Mouse (Mus musculus): ENCODE results near the gene Scgn. TPM values are rescaled to one million over a fixed set of nuclear protein-coding genes. Genes with fewer than 3 reads are reported as not detected.

Gene Scgn
- total RNA-seq, 2 experiments from 2014 or later: 1.0 TPM; not detected in 1

DNA sequence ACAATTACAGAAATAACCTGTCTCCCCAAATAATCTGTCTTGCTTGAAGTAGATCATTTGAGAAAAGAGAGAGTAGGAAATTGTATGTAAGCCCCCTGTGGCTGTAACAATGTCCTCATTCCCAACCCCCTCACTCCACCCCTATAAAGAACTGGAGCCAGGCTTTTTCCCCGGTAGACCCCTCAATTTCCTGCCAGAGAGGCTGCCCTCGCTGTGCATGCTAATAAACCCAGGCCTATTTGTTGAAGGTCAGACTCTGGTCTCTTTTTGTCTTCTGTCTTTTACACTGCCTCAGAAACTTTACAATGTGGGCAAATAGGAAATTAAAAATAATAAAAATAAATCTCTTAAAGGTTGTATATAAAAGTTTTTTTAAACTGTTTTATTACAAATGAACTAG, 44.8 kb downstream of the Scgn start:
- intact Hi-C loops (cut with DNase I): no loop called here
- DNase-seq (ENCODE audit: low spot score in 2 of 2): no peak

DNA sequence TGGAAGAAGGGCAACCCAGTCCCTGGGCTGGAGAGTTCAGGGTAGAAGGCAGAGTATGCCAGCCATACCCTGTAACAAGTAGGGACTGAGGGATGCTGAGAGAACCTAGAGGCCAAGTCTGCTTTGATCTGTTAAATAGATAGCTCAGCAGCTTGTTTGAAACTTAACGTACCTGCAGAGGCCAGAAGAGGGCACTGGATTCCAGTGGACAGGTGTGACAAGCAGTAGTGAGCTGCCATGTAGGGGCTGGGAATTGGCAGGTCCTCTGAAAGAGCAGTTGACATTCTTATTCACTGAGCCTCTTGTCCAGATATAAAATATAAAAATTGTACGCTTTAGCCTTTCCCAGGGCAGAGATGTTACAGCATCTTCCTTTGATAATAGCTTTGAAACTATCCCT, 48.2 kb downstream of the Scgn start:
- intact Hi-C loops (cut with DNase I): no loop called here
- no peak for DNase-seq (ENCODE audit: low spot score in 2 of 2)

- no peak for DNase-seq (ENCODE audit: low spot score in 2 of 2)
- intact Hi-C loops (cut with DNase I): no loop called here
These were observed 50.7 kb downstream of the Scgn start for GRCm38 (mm10) chr13:23940291-23940690.

DNA sequence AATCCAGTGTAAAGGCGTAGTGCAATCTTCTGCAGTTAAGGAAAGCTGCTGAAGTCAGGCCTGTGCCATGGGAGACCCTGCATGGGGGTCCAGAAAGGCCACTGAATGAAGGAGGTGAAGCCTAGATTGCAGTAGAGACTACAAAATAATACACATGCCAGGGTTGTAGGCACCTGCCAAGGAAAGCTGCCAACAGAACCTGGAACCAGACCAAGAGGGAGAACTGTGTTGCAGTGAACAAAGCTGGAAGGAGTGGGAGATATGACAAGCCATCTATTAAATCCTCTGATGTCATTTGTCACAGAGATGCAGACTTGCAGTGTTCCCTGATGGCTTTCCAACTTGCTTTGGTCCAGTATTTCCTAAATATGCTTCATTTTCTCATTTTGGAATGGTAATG, 52.3 kb downstream of the Scgn start:
- intact Hi-C loops (cut with DNase I): no loop called here
- DNase-seq (ENCODE audit: low spot score in 2 of 2): peak in 1 of 2 experiments; percentile 33

GRCm38 (mm10) chr13:23934211-23934520, 56.8 kb downstream of the Scgn start, which contains the start of gene Hist1h2aa:
Hist1h2aa (plus strand) TSS chr13:23934462.
- no peak for DNase-seq (ENCODE audit: low spot score in 2 of 2)
- intact Hi-C loops (cut with DNase I): no loop called here

- intact Hi-C loops (cut with DNase I): no loop called here
These were observed 57.4 kb downstream of the Scgn start, which contains the start of gene Hist1h2ba for GRCm38 (mm10) chr13:23933421-23934210. Hist1h2ba (minus strand) TSS chr13:23934156.

GRCm38 (mm10) chr13:23930904-23931303, 60.1 kb downstream of the Scgn start:
- intact Hi-C loops (cut with DNase I): no loop called here

More at GRCm38 (mm10) chr13:23933421-23934210, 57.4 kb downstream of the Scgn start, which contains the start of gene Hist1h2ba:
- no peak for DNase-seq (ENCODE audit: low spot score in 2 of 2)

DNA sequence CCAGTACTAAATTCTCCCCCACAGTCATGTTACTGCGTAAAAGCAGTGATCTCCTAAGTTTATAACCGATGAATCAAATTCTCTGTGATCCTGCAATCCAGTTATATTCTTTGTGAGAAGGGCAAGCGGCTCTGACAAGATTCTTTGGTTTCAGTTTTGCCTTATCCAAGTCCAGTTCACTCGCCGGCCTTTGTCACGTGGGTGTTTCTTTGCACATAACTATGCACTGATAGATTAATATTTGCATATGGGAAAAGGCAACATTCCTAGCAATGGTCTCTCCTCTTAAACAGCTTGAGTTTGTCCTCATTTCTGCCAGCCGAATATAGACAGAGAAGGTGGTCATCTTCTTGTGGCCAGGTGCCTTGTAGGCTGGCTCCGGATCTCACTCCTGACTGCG, 60.6 kb downstream of the Scgn start:
- intact Hi-C loops (cut with DNase I): no loop called here
- DNase-seq (ENCODE audit: low spot score in 2 of 2): no peak

More at GRCm38 (mm10) chr13:23930904-23931303, 60.1 kb downstream of the Scgn start:
- no peak for DNase-seq (ENCODE audit: low spot score in 2 of 2)

DNA sequence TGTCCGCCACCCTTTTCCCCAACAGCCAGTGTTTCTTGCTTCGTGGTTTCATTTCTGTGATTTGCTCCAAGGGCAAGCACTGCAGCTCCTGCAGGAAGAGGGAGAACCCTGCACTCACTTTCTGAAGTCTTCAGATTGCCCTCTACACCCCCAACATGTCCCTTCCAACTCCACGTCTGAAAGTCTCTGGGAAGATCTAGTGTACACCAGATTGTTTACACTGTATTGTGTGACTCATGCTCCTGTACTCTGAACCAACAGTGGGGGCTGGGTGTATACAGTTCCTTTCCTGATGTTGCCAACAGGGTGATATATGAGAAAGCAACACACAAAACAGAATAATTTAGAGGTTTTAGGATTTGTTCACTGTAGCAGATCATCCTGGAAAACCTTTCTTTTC, 62.4 kb downstream of the Scgn start:
- intact Hi-C loops (cut with DNase I): no loop called here
- no peak for DNase-seq (ENCODE audit: low spot score in 2 of 2)

- intact Hi-C loops (cut with DNase I): no loop called here
- DNase-seq (ENCODE audit: low spot score in 2 of 2): no peak
These were observed 65.2 kb downstream of the Scgn start for GRCm38 (mm10) chr13:23925792-23926191.

- DNase-seq (ENCODE audit: low spot score in 2 of 2): no peak
- intact Hi-C loops (cut with DNase I): no loop called here
These were observed 73.3 kb downstream of the Scgn start for GRCm38 (mm10) chr13:23917674-23918073.

DNA sequence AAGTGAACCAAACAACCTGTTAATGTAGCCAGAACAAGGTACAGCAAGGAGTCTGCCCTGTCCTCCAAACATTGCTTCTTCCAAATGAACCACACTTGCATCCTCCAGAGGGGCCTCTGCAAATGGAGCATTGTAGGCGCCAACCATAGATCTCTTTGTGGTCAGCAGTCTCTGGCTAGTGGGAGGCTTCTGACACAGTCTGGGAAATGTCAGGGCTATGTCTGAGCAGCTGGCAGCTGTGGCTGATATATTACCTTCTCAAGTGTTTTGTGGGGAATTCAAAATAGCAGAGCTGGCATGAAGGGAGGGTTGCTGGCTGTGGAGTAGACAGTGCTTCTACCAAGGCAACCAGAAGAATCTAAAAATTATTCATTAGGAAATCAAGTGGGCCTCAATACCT, 74.9 kb downstream of the Scgn start:
- intact Hi-C loops (cut with DNase I): no loop called here
- no peak for DNase-seq (ENCODE audit: low spot score in 2 of 2)

DNA sequence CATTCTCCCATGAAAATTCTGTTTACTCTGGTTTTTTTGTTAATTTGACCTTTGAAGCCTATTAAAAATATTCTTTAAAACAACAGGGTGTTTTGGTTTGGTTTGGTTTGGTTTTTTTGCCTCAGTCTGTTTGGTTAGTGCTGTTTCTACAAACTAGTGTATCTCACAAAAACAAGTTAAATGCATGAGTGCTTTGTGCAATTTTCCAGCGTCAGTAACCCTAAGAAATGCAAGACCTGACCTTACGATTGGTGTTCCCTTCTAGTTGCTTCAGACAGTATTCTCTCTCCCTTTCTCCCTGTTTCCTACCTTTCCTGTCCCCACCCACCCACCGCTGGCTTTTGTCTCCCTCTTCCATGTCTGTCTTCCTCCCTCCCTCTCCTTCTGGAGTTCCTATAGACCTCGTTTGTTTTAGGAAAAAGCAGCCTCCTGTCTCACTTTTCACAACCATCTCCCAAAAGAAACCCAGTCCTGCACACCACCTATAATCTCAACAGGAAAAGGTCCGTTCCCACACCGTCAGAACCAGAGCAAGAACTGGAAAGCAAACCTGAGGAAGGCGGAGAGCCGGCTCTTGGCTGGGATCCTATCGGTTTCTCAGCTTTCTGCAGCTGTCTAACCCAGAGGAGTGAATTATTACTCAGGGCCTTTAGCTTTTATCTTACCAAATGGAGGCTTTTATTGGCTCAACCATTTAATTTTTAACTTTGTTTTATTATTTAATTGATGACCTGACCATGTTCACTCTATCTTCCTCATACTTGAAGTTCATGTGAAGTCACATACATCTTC, 76.4 kb downstream of the Scgn start, which contains the start of gene Slc17a4:
Gene Slc17a4, minus strand, starts transcription at position 634 of the 792 bp plus-strand sequence.
- DNase-seq (ENCODE audit: low spot score in 2 of 2): no peak
- intact Hi-C loops (cut with DNase I): no loop called here

DNA sequence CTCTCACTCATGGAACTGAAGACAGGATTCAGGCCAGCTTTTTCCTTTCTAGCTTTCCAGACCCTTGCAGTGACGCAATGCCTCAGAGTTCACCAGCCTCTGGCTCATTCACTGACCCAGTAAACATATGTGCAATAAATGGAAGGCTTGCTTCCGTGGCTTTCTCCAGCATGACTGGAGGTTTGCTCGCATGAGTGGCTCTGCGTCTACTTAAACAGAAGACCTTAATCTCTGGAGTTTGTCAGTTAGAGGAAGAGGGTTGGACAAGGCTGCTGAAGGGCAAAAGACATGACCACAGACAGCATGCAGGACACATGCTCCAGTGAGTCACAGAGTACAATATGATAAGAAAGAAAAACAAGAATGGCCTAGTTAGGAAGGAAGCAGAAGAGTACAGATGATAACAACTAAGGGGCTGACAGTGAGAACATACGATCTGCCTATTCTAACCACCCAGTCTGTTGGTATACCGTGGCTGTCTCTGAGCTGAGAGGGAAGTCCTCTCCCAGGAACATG, 77.2 kb downstream of the Scgn start:
- no peak for DNase-seq (ENCODE audit: low spot score in 2 of 2)
- intact Hi-C loops (cut with DNase I): no loop called here

GRCm38 (mm10) chr13:23911335-23911734, 79.7 kb downstream of the Scgn start:
- intact Hi-C loops (cut with DNase I): no loop called here
- DNase-seq (ENCODE audit: low spot score in 2 of 2): no peak

- intact Hi-C loops (cut with DNase I): no loop called here
- DNase-seq (ENCODE audit: low spot score in 2 of 2): no peak
These were observed 80.9 kb downstream of the Scgn start for GRCm38 (mm10) chr13:23910121-23910520.

DNA sequence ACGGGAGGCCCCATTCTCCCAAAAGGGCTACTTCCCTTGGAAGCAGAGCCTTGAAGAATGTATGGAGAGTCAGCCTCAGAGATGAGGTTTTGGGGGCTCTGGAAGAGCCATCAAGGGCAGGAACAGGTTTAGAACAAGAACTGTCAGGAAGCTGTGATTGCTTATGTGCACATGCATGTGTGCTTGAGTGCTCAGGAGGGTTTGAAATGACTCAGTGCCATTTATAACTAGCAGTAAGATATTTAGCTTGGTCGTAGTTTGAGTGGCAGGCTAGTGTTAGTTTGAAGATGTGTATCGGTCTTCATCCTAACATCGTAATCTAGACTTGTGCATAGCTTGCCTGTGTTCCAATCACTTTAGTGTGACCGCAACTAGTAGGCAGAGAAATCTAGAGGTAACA, 84.1 kb downstream of the Scgn start:
- intact Hi-C loops (cut with DNase I): no loop called here

More for the DNA sequence above, 84.1 kb downstream of the Scgn start:
- DNase-seq (ENCODE audit: low spot score in 2 of 2): no peak

Measured in left cerebral cortex, postnatal 36 days (tissue).